Mouse (Mus musculus) urinary bladder, adult 18-20 months (tissue): ENCODE data around the gene Eif4a1.
"Not testable (repeated sequence)": the region's sequence is repeated elsewhere in the genome, so short reads cannot be mapped to it uniquely, and the experiment has no call there.

Source experiments
- DNase-seq, 2 experiments: peaks; one replicate each; pipeline ENCODE4 v3.0.0; 2022; ENCODE audit warnings: low spot score in 2 of 2, mixed read lengths in 2 of 2

Gene Eif4a1

GRCm38 (mm10) chr11:69633128-69633866 lies 38.9 kb downstream of the Eif4a1 start:
- DNase-seq: peak in 1 of 2 experiments; percentile 46

- peak; percentile 100 for DNase-seq
Measured at GRCm38 (mm10) chr11:69632284-69633089, 39.7 kb downstream of the Eif4a1 start, which contains the start of gene Fxr2. Gene Fxr2, plus strand, starts transcription at chr11:69632990.

GRCm38 (mm10) chr11:69629802-69630201 lies 42.4 kb downstream of the Eif4a1 start:
- no peak for DNase-seq

- DNase-seq: peak in 1 of 2 experiments; percentile 61
Measured at GRCm38 (mm10) chr11:69628286-69628685, 43.9 kb downstream of the Eif4a1 start.

- not testable (repeated sequence) for DNase-seq
Measured at GRCm38 (mm10) chr11:69624339-69624738, 47.9 kb downstream of the Eif4a1 start.

GRCm38 (mm10) chr11:69623006-69623405 lies 49.2 kb downstream of the Eif4a1 start:
- no peak for DNase-seq

GRCm38 (mm10) chr11:69622406-69622805 lies 49.8 kb downstream of the Eif4a1 start:
- no peak for DNase-seq

GRCm38 (mm10) chr11:69621571-69622268 lies 50.5 kb downstream of the Eif4a1 start, which contains the start of gene Sat2:
Gene Sat2, plus strand, starts transcription at chr11:69622024.
- peak in 1 of 2 experiments; percentile 56 for DNase-seq

- no peak for DNase-seq
Measured at GRCm38 (mm10) chr11:69620394-69621081, 51.7 kb downstream of the Eif4a1 start.

- DNase-seq: no peak
Measured at GRCm38 (mm10) chr11:69617805-69618204, 54.4 kb downstream of the Eif4a1 start, which contains the start of gene Shbg. Gene Shbg, minus strand, starts transcription at chr11:69617905.
